Mouse (Mus musculus) erythroblast, embryonic 14.5 days (primary cell): ENCODE data around the gene Tmem242. TPM values are rescaled to one million over a fixed set of nuclear protein-coding genes. Genes with fewer than 3 reads are reported as not detected.

Experiments used
- H3K27me3 ChIP-seq: 2 replicates; pipeline ENCODE4 v1.6.1; 2012; ENCODE audit warnings: inconsistent platforms; ENCODE audit not compliant: control insufficient read depth
- H3K36me3 ChIP-seq: 2 replicates; pipeline ENCODE4 v1.6.1; 2012; ENCODE audit warnings: mild to moderate bottlenecking, inconsistent platforms; ENCODE audit not compliant: control insufficient read depth
- H3K4me1 ChIP-seq: 2 replicates; pipeline ENCODE4 v1.6.1; 2012; ENCODE audit warnings: inconsistent platforms; ENCODE audit not compliant: control insufficient read depth
- H3K4me3 ChIP-seq: replicated peaks from 2 replicates; pipeline ENCODE3; 2012; ENCODE audit warnings: moderate library complexity, mild to moderate bottlenecking, inconsistent platforms
- H3K9me3 ChIP-seq: 2 replicates; pipeline ENCODE4 v1.6.1; 2012; ENCODE audit warnings: low read length, inconsistent platforms, mixed read lengths; ENCODE audit not compliant: control insufficient read depth
- GATA1 ChIP-seq: IDR thresholded peaks from 2 replicates; pipeline ENCODE4 v1.6.1; 2012; ENCODE audit warnings: low read length, inconsistent platforms, mixed read lengths
- TAL1 ChIP-seq: IDR thresholded peaks from 3 replicates; pipeline ENCODE4 v1.6.1; 2012; ENCODE audit warnings: low read length, inconsistent platforms, mixed read lengths
- polyA plus RNA-seq: library from polyadenylated mRNA; stranded (reverse); fragments of >175 nt; gene quantifications from 2 replicates; pipeline ENCODE4 v1.2.3, GENCODE M21; 2012

The Tmem242 gene
- polyA plus RNA-seq, 1 experiment: 1.8 TPM

DNA sequence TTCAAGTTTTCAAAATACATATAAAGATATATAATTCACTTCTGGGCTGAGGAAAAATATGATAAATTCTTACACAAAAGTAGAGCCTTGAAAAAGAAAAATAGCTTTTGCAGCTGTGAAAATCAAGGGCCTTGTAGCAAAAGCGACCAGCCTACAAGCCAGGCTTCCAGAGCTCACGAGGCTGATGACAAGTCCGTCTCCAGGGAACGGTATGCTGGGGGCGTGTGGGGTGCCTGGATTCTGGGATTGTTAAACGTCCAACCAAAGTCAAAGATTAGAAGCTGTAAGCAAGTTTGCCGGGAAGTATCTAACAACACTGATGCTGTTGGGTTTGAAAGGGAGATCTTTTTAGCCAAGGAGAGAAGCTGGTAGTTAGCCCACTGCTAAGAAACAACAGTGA lies 68.5 kb downstream of the Tmem242 start:
- Histone ChIP-seq H3K4me1 (no peaks in the 10 kb centered on the region), H3K27me3 (no peaks in the 10 kb centered on the region), H3K36me3 (no peaks in the 10 kb centered on the region), H3K9me3 (no peaks in the 10 kb centered on the region), H3K4me3 (no peak overlapping the region)
- TF ChIP-seq GATA1: no peak
- no peak for TF ChIP-seq TAL1

GRCm38 (mm10) chr17:5371032-5371431 lies 69.0 kb downstream of the Tmem242 start:
- H3K4me3 ChIP-seq: no peak overlapping the region
- no peaks in the 10 kb centered on the region for H3K9me3 ChIP-seq
- no peaks in the 10 kb centered on the region for H3K27me3 ChIP-seq
- no peaks in the 10 kb centered on the region for H3K36me3 ChIP-seq
- TF ChIP-seq GATA1 (no peak), TAL1 (no peak)
- no peaks in the 10 kb centered on the region for H3K4me1 ChIP-seq

GRCm38 (mm10) chr17:5365992-5366398 lies 74.1 kb downstream of the Tmem242 start:
- Histone ChIP-seq H3K4me3 (no peak overlapping the region), H3K4me1 (no peaks in the 10 kb centered on the region), H3K36me3 (no peaks in the 10 kb centered on the region), H3K9me3 (no peaks in the 10 kb centered on the region), H3K27me3 (no peaks in the 10 kb centered on the region)
- TF ChIP-seq GATA1 (no peak), TAL1 (no peak)

Other genes starting within 250 kb of the Tmem242 start
- not detected in 2 replicates for gene Ldhal6b, start 21.5 kb downstream of the Tmem242 start, polyA plus RNA-seq
- 6.5 and 6.7 TPM in 2 replicates for gene Zdhhc14, start 52.3 kb upstream of the Tmem242 start, polyA plus RNA-seq